Mouse (Mus musculus): ENCODE results near the gene Ccl8. TPM values are rescaled to one million over a fixed set of nuclear protein-coding genes. Genes with fewer than 3 reads are reported as not detected.
A peak's percentile ranks its signal among the peaks of the same experiment; 100 is the strongest.

Gene Ccl8
- not detected in 2 replicates for polyA plus RNA-seq (2015; fragmentation: Nextera tagmentation; extraction: Ambion mirVana)

- H3K27ac ChIP-seq (replicated peaks): no peak within 1 kb of the TSS
- no peaks in the 10 kb centered on the region for H3K9me3 ChIP-seq (ENCODE audit: control insufficient read depth, low read length)
- H3K4me2 ChIP-seq (replicated peaks; ENCODE audit: low read depth): no peak within 1 kb of the TSS
- no peak for DNase-seq (ENCODE audit: low spot score)
- no peaks in the 10 kb centered on the region for H3K36me3 ChIP-seq (ENCODE audit: control insufficient read depth, insufficient read depth, low read length)
- TF ChIP-seq CTCF (IDR thresholded peaks at IDR 0.05; ENCODE audit: low read depth) (no peak), EP300 (optimal IDR thresholded peaks at IDR 0.05) (no peak)
- H3K27me3 ChIP-seq (ENCODE audit: control insufficient read depth, insufficient read depth, low read length): no peaks in the 10 kb centered on the region
- H3K9ac ChIP-seq (ENCODE audit: low read length): no peak within 1 kb of the TSS
- 74% methylated on average over 3 of the region's 3 CpGs for WGBS
- no peaks in the 10 kb centered on the region for H3K4me1 ChIP-seq (replicated peaks; ENCODE audit: control insufficient read depth, insufficient read depth)
- no peak for ATAC-seq (ENCODE audit: low FRiP score, low TSS enrichment)
- no peak within 1 kb of the TSS for H3K4me3 ChIP-seq (ENCODE audit: low read depth, low read length)
Measured at GRCm38 (mm10) chr11:82114885-82115284, at the start of gene Ccl8. Gene Ccl8 (plus strand): TSS chr11:82115185.

DNA sequence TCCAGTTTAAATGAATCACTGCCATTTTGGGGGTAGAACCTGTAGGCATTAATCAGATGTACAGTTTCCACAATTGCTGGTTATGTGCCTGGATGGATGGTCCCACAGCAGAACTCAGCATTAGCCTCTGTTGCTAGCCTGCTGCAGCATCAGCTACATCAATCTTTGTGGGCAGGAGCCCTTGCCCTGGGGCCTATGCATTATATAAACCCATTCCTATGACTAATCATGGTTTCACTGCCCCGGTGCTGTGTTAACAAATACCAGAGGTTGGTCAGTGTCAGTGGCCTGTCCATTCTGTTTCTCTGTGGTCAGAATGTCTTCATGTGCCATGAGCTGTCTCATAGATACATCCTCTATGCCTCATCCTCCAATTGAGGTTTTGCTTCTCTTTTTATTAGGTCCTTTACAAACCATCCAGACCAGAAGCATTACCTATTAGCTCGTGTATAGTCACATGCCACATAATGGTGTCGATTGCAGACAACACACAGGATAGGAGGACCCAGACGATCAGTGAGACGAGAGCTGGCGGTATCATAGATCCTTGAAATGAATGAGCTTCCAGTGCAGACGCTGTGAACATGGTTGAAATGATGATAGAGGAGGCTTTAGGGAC is 47.9 kb upstream of the Ccl8 start:
- no peaks in the 10 kb centered on the region for H3K27me3 ChIP-seq (ENCODE audit: control insufficient read depth, insufficient read depth, low read length)
- no peak overlapping the region for H3K9ac ChIP-seq (ENCODE audit: low read length)
- no peak overlapping the region for H3K27ac ChIP-seq (replicated peaks)
- no peaks in the 10 kb centered on the region for H3K9me3 ChIP-seq (ENCODE audit: control insufficient read depth, low read length)
- H3K4me3 ChIP-seq (ENCODE audit: low read depth, low read length): no peak overlapping the region
- 77% methylated on average over 7 of the region's 7 CpGs for WGBS
- DNase-seq (ENCODE audit: low spot score) (no peak), ATAC-seq (ENCODE audit: low FRiP score, low TSS enrichment) (no peak)
- TF ChIP-seq EP300 (optimal IDR thresholded peaks at IDR 0.05): no peak
- H3K4me1 ChIP-seq (replicated peaks; ENCODE audit: control insufficient read depth, insufficient read depth): no peaks in the 10 kb centered on the region
- no peaks in the 10 kb centered on the region for H3K36me3 ChIP-seq (ENCODE audit: control insufficient read depth, insufficient read depth, low read length)
- no peak overlapping the region for H3K4me2 ChIP-seq (replicated peaks; ENCODE audit: low read depth)

DNA sequence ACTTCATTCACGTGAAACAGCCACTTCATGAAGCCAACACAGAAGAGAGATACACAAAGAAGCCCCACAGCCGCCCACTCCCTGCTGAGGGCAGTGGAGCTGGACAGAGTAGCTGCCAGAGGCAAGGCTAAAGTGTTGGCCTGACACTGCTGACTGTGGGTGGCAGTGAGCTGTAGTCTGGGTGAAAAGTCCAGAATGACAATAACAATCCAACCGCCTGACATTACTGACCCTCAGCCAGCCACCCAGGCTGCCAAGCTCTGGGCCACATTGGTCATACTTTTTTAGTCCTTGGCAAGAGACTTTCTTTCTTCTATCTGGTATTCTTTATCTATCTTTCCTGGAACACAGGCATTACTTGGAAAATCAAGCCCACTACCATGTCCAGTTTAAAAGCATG is 43.9 kb upstream of the Ccl8 start:
- Histone ChIP-seq H3K4me2 (replicated peaks; ENCODE audit: low read depth) (no peak overlapping the region), H3K27me3 (ENCODE audit: control insufficient read depth, insufficient read depth, low read length) (no peaks in the 10 kb centered on the region), H3K4me3 (ENCODE audit: low read depth, low read length) (no peak overlapping the region), H3K27ac (replicated peaks) (no peak overlapping the region), H3K9me3 (ENCODE audit: control insufficient read depth, low read length) (no peaks in the 10 kb centered on the region), H3K9ac (ENCODE audit: low read length) (no peak overlapping the region), H3K4me1 (replicated peaks; ENCODE audit: control insufficient read depth, insufficient read depth) (no peaks in the 10 kb centered on the region), H3K36me3 (ENCODE audit: control insufficient read depth, insufficient read depth, low read length) (no peaks in the 10 kb centered on the region)
- WGBS: 71% methylated on average over 3 of the region's 3 CpGs
- TF ChIP-seq CTCF (IDR thresholded peaks at IDR 0.05; ENCODE audit: low read depth) (no peak), EP300 (optimal IDR thresholded peaks at IDR 0.05) (no peak)
- ATAC-seq (ENCODE audit: low FRiP score, low TSS enrichment): no peak
- DNase-seq (ENCODE audit: low spot score): no peak

DNA sequence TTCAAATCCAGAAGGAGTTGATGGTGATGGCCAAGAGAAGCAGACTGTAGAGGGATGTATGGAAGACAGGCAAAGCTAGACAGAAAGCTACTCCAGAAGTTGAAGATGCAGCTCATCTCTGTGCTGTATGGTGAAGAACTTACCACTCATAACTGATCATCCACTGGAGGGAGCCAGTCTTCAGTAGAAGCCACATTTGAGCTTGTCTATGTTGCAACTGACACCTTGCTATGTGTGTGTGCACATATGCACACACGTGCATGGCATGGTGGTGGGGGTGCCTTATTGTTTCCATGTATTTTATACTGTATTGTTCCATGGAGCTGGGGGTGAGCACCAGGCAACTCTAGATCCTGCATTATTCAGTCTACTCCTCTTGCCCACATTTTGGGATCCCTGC is 42.6 kb upstream of the Ccl8 start:
- H3K4me3 ChIP-seq (ENCODE audit: low read depth, low read length): no peak overlapping the region
- WGBS: 78% methylated on average over 1 of the region's 1 CpGs
- ATAC-seq (ENCODE audit: low FRiP score, low TSS enrichment): no peak
- DNase-seq (ENCODE audit: low spot score): no peak
- H3K27me3 ChIP-seq (ENCODE audit: control insufficient read depth, insufficient read depth, low read length): no peaks in the 10 kb centered on the region
- H3K9me3 ChIP-seq (ENCODE audit: control insufficient read depth, low read length): no peaks in the 10 kb centered on the region
- H3K4me2 ChIP-seq (replicated peaks; ENCODE audit: low read depth): no peak overlapping the region
- H3K36me3 ChIP-seq (ENCODE audit: control insufficient read depth, insufficient read depth, low read length): no peaks in the 10 kb centered on the region
- H3K9ac ChIP-seq (ENCODE audit: low read length): no peak overlapping the region
- H3K4me1 ChIP-seq (replicated peaks; ENCODE audit: control insufficient read depth, insufficient read depth): no peaks in the 10 kb centered on the region
- TF ChIP-seq CTCF (IDR thresholded peaks at IDR 0.05; ENCODE audit: low read depth) (peak; percentile 48), EP300 (optimal IDR thresholded peaks at IDR 0.05) (no peak)
- no peak overlapping the region for H3K27ac ChIP-seq (replicated peaks)

GRCm38 (mm10) chr11:82072984-82073383 is 42.0 kb upstream of the Ccl8 start:
- Histone ChIP-seq H3K4me3 (ENCODE audit: low read depth, low read length) (no peak overlapping the region), H3K9ac (ENCODE audit: low read length) (no peak overlapping the region), H3K4me2 (replicated peaks; ENCODE audit: low read depth) (no peak overlapping the region), H3K27ac (replicated peaks) (no peak overlapping the region), H3K36me3 (ENCODE audit: control insufficient read depth, insufficient read depth, low read length) (no peaks in the 10 kb centered on the region), H3K27me3 (ENCODE audit: control insufficient read depth, insufficient read depth, low read length) (no peaks in the 10 kb centered on the region), H3K9me3 (ENCODE audit: control insufficient read depth, low read length) (no peaks in the 10 kb centered on the region), H3K4me1 (replicated peaks; ENCODE audit: control insufficient read depth, insufficient read depth) (no peaks in the 10 kb centered on the region)
- DNase-seq (ENCODE audit: low spot score) (no peak), ATAC-seq (ENCODE audit: low FRiP score, low TSS enrichment) (no peak)
- no peak for TF ChIP-seq CTCF (IDR thresholded peaks at IDR 0.05; ENCODE audit: low read depth)
- no peak for TF ChIP-seq EP300 (optimal IDR thresholded peaks at IDR 0.05)
- WGBS: 82% methylated on average over 3 of the region's 3 CpGs

GRCm38 (mm10) chr11:82073686-82074085 is 41.3 kb upstream of the Ccl8 start:
- ATAC-seq (ENCODE audit: low FRiP score, low TSS enrichment) (no peak), DNase-seq (ENCODE audit: low spot score) (no peak)
- H3K4me3 ChIP-seq (ENCODE audit: low read depth, low read length): no peak overlapping the region
- TF ChIP-seq EP300 (optimal IDR thresholded peaks at IDR 0.05): no peak
- no peak for TF ChIP-seq CTCF (IDR thresholded peaks at IDR 0.05; ENCODE audit: low read depth)
- H3K36me3 ChIP-seq (ENCODE audit: control insufficient read depth, insufficient read depth, low read length): no peaks in the 10 kb centered on the region
- H3K27me3 ChIP-seq (ENCODE audit: control insufficient read depth, insufficient read depth, low read length): no peaks in the 10 kb centered on the region
- 83% methylated on average over 3 of the region's 3 CpGs for WGBS
- no peak overlapping the region for H3K4me2 ChIP-seq (replicated peaks; ENCODE audit: low read depth)
- H3K4me1 ChIP-seq (replicated peaks; ENCODE audit: control insufficient read depth, insufficient read depth): no peaks in the 10 kb centered on the region
- no peak overlapping the region for H3K27ac ChIP-seq (replicated peaks)
- H3K9ac ChIP-seq (ENCODE audit: low read length): no peak overlapping the region
- no peaks in the 10 kb centered on the region for H3K9me3 ChIP-seq (ENCODE audit: control insufficient read depth, low read length)
